Mouse (Mus musculus): Measurements from ENCODE around the gene Optn.

DNA sequence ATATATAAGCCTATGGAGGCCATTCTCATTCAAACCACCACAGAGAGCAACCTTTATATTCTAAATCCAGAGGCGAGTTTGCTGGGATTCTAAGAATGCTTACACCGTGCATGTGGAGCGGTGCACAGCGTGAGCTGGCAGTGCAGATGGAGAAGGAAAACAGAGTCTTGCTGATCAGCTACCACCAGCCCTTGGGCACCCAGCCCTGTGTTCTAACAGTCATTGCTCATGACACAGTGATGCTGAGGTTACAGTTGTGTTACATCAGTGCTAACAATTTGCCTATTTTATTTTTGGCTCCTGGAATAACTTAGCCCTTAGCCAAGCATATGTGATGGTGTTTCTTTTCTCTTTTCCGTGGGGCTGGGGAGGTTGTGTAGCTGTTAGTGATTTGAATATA lies 31.0 kb upstream of the Optn start:
- no peak for TF ChIP-seq E2F4 (IDR thresholded peaks at IDR 0.05; ENCODE audit: insufficient replicate concordance, low read depth, low read length)
- TF ChIP-seq MAX (IDR thresholded peaks at IDR 0.05; ENCODE audit: low read length): no peak
- TF ChIP-seq CTCF (conservative IDR thresholded peaks at IDR 0.05 in 1 of 2, IDR thresholded peaks at IDR 0.05 in 1 of 2; ENCODE audit: low read depth in 2 of 2, low read length in 2 of 2): no peak
- no peak for TF ChIP-seq USF2 (conservative IDR thresholded peaks at IDR 0.05; ENCODE audit: low read depth, low read length)
- no peak for TF ChIP-seq CHD2 (IDR thresholded peaks at IDR 0.05; ENCODE audit: low read length)
- TF ChIP-seq USF1 (IDR thresholded peaks at IDR 0.05; ENCODE audit: low read depth, low read length): no peak

All from CH12.LX (cell line).